Mouse (Mus musculus): ENCODE results near the gene Ltbp1.

The Ltbp1 gene

GRCm38 (mm10) chr17:75005281-75005684, at the start of gene Ltbp1:
Gene Ltbp1, plus strand, starts transcription at chr17:75005568.
- DNase-seq = peak; percentile 53 to 64

- no peak for DNase-seq
These were observed 45.7 kb upstream of the Ltbp1 start for GRCm38 (mm10) chr17:74959481-74960245.

DNA sequence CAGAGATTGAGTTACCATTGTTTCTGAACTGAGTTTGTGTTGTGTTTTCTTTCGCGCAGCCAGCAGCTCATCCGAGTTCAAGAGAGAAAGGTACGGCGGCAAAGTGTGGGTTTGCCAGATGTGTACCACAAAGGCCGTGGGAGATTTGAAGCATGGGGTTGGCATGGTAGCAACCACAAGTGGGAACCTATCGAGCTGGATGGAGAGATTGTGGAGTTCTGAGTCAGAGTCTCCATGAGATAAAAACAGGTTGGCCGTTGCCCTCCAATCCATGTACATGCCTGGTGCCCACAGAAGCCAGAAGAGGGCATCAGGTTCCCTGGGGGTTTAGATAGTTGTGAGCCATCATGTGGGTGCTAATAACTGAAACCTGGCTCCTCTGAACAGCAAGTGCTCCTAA, 42.1 kb upstream of the Ltbp1 start:
- DNase-seq = no peak

GRCm38 (mm10) chr17:74963861-74964260, 41.5 kb upstream of the Ltbp1 start:
- no peak for DNase-seq

DNA sequence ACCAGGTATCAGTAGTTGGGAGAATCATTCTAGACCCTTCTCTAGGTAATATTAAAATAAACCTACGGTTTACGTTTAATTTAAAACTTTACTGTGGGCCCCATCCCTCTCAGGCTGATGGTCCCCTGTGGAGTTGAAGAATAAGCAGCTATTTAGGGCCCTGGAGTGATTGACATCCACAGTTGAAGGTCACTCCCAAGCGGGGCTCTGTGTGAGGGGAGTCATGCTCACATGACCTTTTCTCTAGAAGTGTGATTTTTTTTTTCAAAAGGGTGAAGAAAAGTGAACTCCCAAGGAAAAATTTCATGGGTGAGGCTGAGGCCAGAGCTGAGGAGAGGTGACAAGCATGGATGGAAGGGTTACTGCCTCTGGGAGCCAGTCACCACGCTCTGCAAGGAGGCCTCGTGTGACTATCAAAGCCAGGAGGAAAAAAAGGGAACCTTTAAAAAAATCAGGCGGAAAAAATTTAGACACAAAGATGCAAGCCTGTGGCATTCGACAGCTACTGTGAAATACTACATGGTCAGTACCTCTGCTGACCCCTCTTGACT, 38.0 kb upstream of the Ltbp1 start:
- DNase-seq = no peak

GRCm38 (mm10) chr17:74968152-74968712, 37.1 kb upstream of the Ltbp1 start:
- peak in 1 of 2 experiments; percentile 15 for DNase-seq

GRCm38 (mm10) chr17:74968738-74969271, 36.6 kb upstream of the Ltbp1 start:
- DNase-seq = peak; percentile 29 to 30

DNA sequence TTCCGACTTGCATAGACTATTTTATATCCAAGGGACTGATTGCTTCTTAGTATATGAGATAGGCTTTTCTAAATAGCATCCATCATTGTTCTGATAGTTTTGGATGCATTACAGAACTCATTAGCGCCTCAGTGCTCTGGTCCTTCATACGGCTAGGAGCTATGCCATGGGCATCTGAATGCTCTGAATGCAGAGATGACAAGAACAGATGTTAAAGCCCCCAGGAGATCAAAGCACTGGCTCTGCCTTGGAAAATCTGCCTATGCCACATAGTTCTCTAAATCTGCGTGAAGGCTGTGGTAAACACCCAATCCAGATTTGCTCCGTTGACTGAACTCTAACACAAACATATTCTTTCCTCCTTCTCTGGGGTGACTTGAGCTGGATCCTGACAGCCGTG, 30.2 kb upstream of the Ltbp1 start:
- no peak for DNase-seq

DNA sequence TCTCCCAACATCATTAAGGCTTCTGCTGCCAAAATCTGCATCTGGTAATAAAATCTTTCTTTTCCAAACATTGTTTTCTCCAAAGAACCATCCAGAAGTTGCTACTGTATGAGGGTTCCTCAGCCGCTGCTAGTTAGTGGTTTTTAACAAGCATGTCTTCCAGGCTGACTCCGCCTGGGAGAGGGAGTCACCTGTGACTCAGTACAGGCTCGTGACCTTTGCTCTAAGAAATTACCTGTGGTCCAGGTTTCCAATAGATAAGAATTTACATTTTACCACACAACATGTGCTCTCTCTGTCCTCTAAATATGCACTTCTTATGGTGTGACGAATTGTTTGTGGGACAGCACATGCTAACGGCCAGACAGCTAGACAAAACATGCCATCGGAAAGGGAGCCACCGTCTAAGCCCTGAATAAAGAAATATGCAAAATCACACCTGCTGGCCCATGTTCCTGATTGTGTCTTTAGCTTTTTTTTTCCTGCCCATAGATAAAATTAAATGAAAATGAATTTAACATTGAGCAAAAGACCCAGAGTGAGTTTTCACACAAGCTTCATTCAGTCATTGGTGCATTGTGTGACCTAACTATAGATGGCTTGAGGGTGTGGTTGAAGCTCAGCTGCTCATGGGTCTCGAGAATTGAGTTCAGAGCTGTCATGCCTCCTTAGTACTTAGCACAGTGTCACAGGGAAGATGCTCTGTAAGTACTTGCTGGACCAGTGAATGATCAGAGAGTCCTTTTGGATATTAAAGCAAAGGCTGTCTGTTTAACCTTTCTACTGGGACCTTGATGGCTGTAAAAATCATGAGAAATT, 29.0 kb upstream of the Ltbp1 start:
- DNase-seq = no peak

- no peak for DNase-seq
These were observed 25.6 kb upstream of the Ltbp1 start for GRCm38 (mm10) chr17:74979767-74980166.

DNA sequence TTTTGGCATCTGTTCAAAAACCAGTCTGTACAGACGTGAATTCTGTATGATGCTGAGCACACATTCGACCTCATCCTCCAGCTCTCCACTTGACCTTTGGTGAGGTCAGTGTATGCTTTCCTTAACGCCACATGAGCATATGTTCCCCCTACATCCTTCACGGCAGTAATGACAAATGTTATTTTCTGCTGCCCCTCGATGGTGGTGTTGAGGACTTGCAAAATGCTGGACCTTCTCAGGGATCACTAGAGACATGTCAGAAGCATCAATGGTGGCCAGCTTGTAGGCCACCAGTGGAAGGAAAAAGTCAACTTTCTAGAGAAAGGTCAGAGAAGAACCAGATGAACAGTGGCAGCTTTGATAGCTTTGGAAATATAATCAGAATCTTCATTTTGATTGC, 23.7 kb upstream of the Ltbp1 start:
- no peak for DNase-seq

- DNase-seq = no peak
These were observed 22.5 kb upstream of the Ltbp1 start for GRCm38 (mm10) chr17:74982880-74983279.

- no peak for DNase-seq
These were observed 21.3 kb upstream of the Ltbp1 start for GRCm38 (mm10) chr17:74984071-74984470.

DNA sequence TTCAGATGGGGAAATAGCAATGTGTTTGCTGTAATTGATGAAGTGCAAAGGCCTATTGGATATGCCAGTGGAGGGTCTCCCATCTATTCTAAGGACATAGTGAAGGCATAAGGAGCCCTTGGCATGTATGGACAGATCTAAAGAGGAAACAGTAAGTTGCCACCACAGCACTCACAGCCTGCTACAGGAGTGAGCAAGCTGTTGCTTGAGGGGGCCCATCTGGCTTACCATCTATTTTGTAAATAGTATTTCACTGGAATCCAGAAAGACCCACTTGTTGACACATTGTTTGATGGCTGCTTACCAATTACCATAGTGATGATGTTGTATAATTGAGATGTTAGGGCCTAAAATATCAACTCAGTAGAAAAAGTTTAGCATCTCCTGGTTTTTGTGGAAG, 20.7 kb upstream of the Ltbp1 start:
- DNase-seq = no peak

- no peak for DNase-seq
These were observed 18.3 kb upstream of the Ltbp1 start for GRCm38 (mm10) chr17:74987067-74987466.

GRCm38 (mm10) chr17:74989691-74990090, 15.7 kb upstream of the Ltbp1 start:
- no peak for DNase-seq

GRCm38 (mm10) chr17:74990561-74990960, 14.8 kb upstream of the Ltbp1 start:
- DNase-seq = no peak

- peak; percentile 13 to 33 for DNase-seq
These were observed 11.4 kb upstream of the Ltbp1 start for GRCm38 (mm10) chr17:74993726-74994581.

- DNase-seq = no peak
These were observed 10.8 kb upstream of the Ltbp1 start for GRCm38 (mm10) chr17:74994582-74994893.

GRCm38 (mm10) chr17:74995266-74995665, 10.1 kb upstream of the Ltbp1 start:
- DNase-seq = no peak

DNA sequence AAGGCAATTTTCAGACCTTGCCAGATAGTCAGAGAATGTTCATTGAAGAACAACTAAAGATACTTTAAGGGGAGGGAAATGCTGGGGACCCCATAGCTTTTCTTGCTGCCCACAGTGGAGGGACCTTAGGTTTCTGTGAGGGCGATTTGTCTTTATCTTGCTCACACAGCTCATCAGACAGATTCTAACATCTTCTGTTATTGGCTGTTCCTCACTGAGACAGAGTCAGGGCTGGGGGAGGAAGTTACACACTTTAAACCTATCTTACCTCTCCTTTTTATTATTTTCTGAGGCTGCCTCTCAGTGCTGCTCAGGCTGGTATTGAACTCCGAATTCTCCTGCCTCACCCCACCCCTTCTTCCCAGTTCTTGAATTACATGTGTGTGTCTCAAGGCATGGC, 5.3 kb upstream of the Ltbp1 start:
- no peak for DNase-seq

GRCm38 (mm10) chr17:75004820-75005219, 548 bp upstream of the Ltbp1 start:
- peak; percentile 89 to 92 for DNase-seq
